Mouse (Mus musculus) bone marrow, adult 2 months (tissue): Measurements from ENCODE around the gene Nelfa.

Experiments used
- CTCF ChIP-seq: fragments of 200-500 bp; IDR thresholded peaks from 2 replicates; pipeline ENCODE4 v1.5.1; 2011; ENCODE audit warnings: low read length, control low read depth; ENCODE audit not compliant: control insufficient read depth, insufficient read depth
- POLR2A ChIP-seq: fragments of 200-500 bp; IDR thresholded peaks from 2 replicates; pipeline ENCODE4 v1.6.1; 2011; ENCODE audit warnings: low read depth, mild to moderate bottlenecking, control low read depth, low read length, borderline replicate concordance; ENCODE audit not compliant: control insufficient read depth

DNA sequence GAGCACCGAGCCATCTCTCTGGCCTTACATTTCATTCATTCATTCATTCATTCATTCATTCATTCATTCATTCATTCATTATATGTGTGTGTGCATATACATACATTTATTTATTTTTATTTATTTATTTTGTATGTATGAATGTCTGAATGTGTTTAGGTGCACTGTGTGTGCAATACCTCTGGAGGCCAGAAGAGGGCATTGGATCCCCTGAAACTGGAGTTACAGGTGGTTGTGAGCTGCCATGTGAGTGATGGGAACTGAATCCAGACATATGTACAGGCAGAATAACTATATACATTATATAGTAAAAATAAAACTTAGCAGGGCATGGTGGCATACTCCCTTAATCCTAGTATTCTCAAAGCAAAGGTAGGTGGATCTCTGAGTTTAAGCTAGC lies 83.1 kb downstream of the Nelfa start:
- TF ChIP-seq POLR2A (no peak), CTCF (no peak)
